Mouse (Mus musculus) spleen, postnatal 14 days (tissue): ENCODE results near the gene Fxyd5.

ENCODE experiments used
- DNase-seq, 2 experiments: peaks; one replicate each; pipeline ENCODE4 v3.0.0; 2021 to 2022; ENCODE audit warnings: low spot score in 2 of 2

Fxyd5 gene

GRCm38 (mm10) chr7:31063074-31063560, 20.8 kb upstream of the Fxyd5 start:
- no peak for DNase-seq

GRCm38 (mm10) chr7:31060621-31061010, 18.3 kb upstream of the Fxyd5 start:
- no peak for DNase-seq

- no peak for DNase-seq
Observed at GRCm38 (mm10) chr7:31059919-31060620, 17.8 kb upstream of the Fxyd5 start.

GRCm38 (mm10) chr7:31059108-31059507, 16.8 kb upstream of the Fxyd5 start, which contains the start of gene Lgi4:
Lgi4 (plus strand) TSS chr7:31059342.
- peak; percentile 40 to 71 for DNase-seq

GRCm38 (mm10) chr7:31058211-31058610, 15.9 kb upstream of the Fxyd5 start:
- no peak for DNase-seq

GRCm38 (mm10) chr7:31057730-31058129, 15.4 kb upstream of the Fxyd5 start:
- DNase-seq, result no peak

GRCm38 (mm10) chr7:31057071-31057470, 14.8 kb upstream of the Fxyd5 start, which contains the start of gene Fxyd1:
Fxyd1 (minus strand) TSS chr7:31057199.
- no peak for DNase-seq

GRCm38 (mm10) chr7:31056448-31056847, 14.2 kb upstream of the Fxyd5 start:
- DNase-seq, result no peak

GRCm38 (mm10) chr7:31055883-31056282, 13.6 kb upstream of the Fxyd5 start:
- DNase-seq, result no peak

- no peak for DNase-seq
Observed at GRCm38 (mm10) chr7:31055354-31055824, 13.1 kb upstream of the Fxyd5 start.

GRCm38 (mm10) chr7:31054661-31055320, 12.5 kb upstream of the Fxyd5 start:
- DNase-seq, result no peak

GRCm38 (mm10) chr7:31053882-31054447, 11.7 kb upstream of the Fxyd5 start:
- DNase-seq, result no peak

GRCm38 (mm10) chr7:31052636-31053434, 10.6 kb upstream of the Fxyd5 start:
- no peak for DNase-seq

GRCm38 (mm10) chr7:31052251-31052635, 10.0 kb upstream of the Fxyd5 start:
- DNase-seq, result no peak

- no peak for DNase-seq
Observed at GRCm38 (mm10) chr7:31051321-31052021, 9.2 kb upstream of the Fxyd5 start, which contains the start of gene Fxyd7. Fxyd7 (minus strand) TSS chr7:31051467.

- no peak for DNase-seq
Observed at GRCm38 (mm10) chr7:31050921-31051320, 8.6 kb upstream of the Fxyd5 start.

- no peak for DNase-seq
Observed at GRCm38 (mm10) chr7:31050487-31050886, 8.2 kb upstream of the Fxyd5 start.

- DNase-seq, result no peak
Observed at GRCm38 (mm10) chr7:31049846-31050281, 7.6 kb upstream of the Fxyd5 start.

- DNase-seq, result no peak
Observed at GRCm38 (mm10) chr7:31049135-31049845, 7.0 kb upstream of the Fxyd5 start.

GRCm38 (mm10) chr7:31041662-31042315, 492 bp downstream of the Fxyd5 start:
- DNase-seq, result peak; percentile 24 to 33
